Mouse (Mus musculus) MEL (cell line): ENCODE results near the gene Bpifb9b.

Source experiments
- CHD1 ChIP-seq: IDR thresholded peaks from 2 replicates; pipeline ENCODE4 v1.6.1; 2012; ENCODE audit warnings: low read depth, mild to moderate bottlenecking, inconsistent platforms, low read length, improper control_type of control experiment
- JUND ChIP-seq: IDR thresholded peaks from 2 replicates; pipeline ENCODE4 v1.6.1; 2011; ENCODE audit warnings: low read depth, mild to moderate bottlenecking, improper control_type of control experiment, low read length
- MAX ChIP-seq: IDR thresholded peaks from 2 replicates; pipeline ENCODE4 v1.6.1; 2011; ENCODE audit warnings: low read length, improper control_type of control experiment
- TBP ChIP-seq: IDR thresholded peaks from 2 replicates; pipeline ENCODE4 v1.8.0; 2011; ENCODE audit warnings: low read depth, low read length, improper control_type of control experiment

- TF ChIP-seq CHD1, result no peak
- no peak for TF ChIP-seq MAX
- TF ChIP-seq TBP, result no peak
- no peak for TF ChIP-seq JUND
Observed at GRCm38 (mm10) chr2:154339356-154339755, 32.3 kb downstream of the Bpifb9b start.
